Mouse (Mus musculus) monocyte, adult 59 days (primary cell): ENCODE data around the gene Slc7a6. TPM values are rescaled to one million over a fixed set of nuclear protein-coding genes. Genes with fewer than 3 reads are reported as not detected.

Experiments used
- total RNA-seq, 2 experiments: library from RNA; stranded (reverse); gene quantifications; one replicate each; pipeline ENCODE4 v1.2.4; 2023

Slc7a6 gene
- 10 to 100 TPM; 17.5 to 19.2 TPM for total RNA-seq

GRCm38 (mm10) chr8:106168356-106169016 lies at the start of gene Slc7a6:
Gene Slc7a6 (plus strand): TSS chr8:106168857.

GRCm38 (mm10) chr8:106136156-106137130 lies 32.2 kb upstream of the Slc7a6 start, which contains the start of gene Esrp2:
Gene Esrp2 (minus strand): TSS chr8:106136974.

GRCm38 (mm10) chr8:106149801-106150652 lies 18.6 kb upstream of the Slc7a6 start, which contains the start of gene Pla2g15:
Gene Pla2g15 (plus strand): TSS chr8:106150399.

GRCm38 (mm10) chr8:106210821-106211345 lies 42.2 kb downstream of the Slc7a6 start, which contains the start of the genes Slc7a6os and Prmt7:
Gene Slc7a6os (minus strand): TSS chr8:106210935.
Gene Prmt7 (plus strand): TSS chr8:106210936.

Other genes with a start within 250 kb of the Slc7a6 start
- gene Ctrl, start 235.0 kb upstream of the Slc7a6 start, total RNA-seq, result 1 to 10 TPM; 1.8 to 2.1 TPM
- 100 to 1,000 TPM; 180 to 226 TPM for gene Psmb10, start 230.4 kb upstream of the Slc7a6 start, total RNA-seq
- gene Lcat, start 225.5 kb upstream of the Slc7a6 start, total RNA-seq, result under 1 TPM in 1 of 2 experiments, not detected in 1; 0.97 TPM
- gene Slc12a4, start 202.8 kb upstream of the Slc7a6 start, total RNA-seq, result 10 to 100 TPM; 21.6 to 23.2 TPM
- under 1 TPM; 0.82 to 0.84 TPM for gene Dpep3, start 189.4 kb upstream of the Slc7a6 start, total RNA-seq
- 1 to 10 TPM; 7.7 to 7.8 TPM for gene Dus2, start 177.5 kb upstream of the Slc7a6 start, total RNA-seq
- not detected for gene Dpep2nb, start 162.9 kb upstream of the Slc7a6 start, total RNA-seq
- 10 to 100 TPM; 13.4 to 18.6 TPM for gene Ddx28, start 157.0 kb upstream of the Slc7a6 start, total RNA-seq
- gene Nfatc3, start 110.0 kb upstream of the Slc7a6 start, total RNA-seq, result 10 to 100 TPM; 72.0 to 77.6 TPM
- not detected for gene Esrp2, start 31.9 kb upstream of the Slc7a6 start, total RNA-seq
- gene Pla2g15, start 18.5 kb upstream of the Slc7a6 start, total RNA-seq, result 100 to 1,000 TPM; 102 to 105 TPM
- gene Slc7a6os, start 42.1 kb downstream of the Slc7a6 start, total RNA-seq, result 10 to 100 TPM; 36.8 to 42.2 TPM
- gene Prmt7, start 42.1 kb downstream of the Slc7a6 start, total RNA-seq, result 10 to 100 TPM; 11.7 to 14.4 TPM
- gene Smpd3, start 169.1 kb downstream of the Slc7a6 start, total RNA-seq, result under 1 TPM; 0.18 TPM
- 10 to 100 TPM; 16.0 to 18.6 TPM for gene Zfp90, start 246.5 kb downstream of the Slc7a6 start, total RNA-seq